Mouse (Mus musculus): ENCODE results near the gene Nckap5.
"Not testable (repeated sequence)": the region's sequence is repeated elsewhere in the genome, so short reads cannot be mapped to it uniquely, and the experiment has no call there.

The Nckap5 gene

GRCm38 (mm10) chr1:126830031-126830927 lies at the start of gene Nckap5:
Nckap5 (minus strand) TSS chr1:126830799.
- peak; percentile 26 for DNase-seq (ENCODE audit: extremely low spot score, low read depth, low spot score)

- no peak for DNase-seq (ENCODE audit: extremely low spot score, low read depth, low spot score)
These were observed 46.9 kb upstream of the Nckap5 start for GRCm38 (mm10) chr1:126877495-126877894.

- no peak for DNase-seq (ENCODE audit: extremely low spot score, low read depth, low spot score)
These were observed 37.8 kb upstream of the Nckap5 start for GRCm38 (mm10) chr1:126868372-126868771.

GRCm38 (mm10) chr1:126867912-126868311 lies 37.3 kb upstream of the Nckap5 start:
- no peak for DNase-seq (ENCODE audit: extremely low spot score, low read depth, low spot score)

- no peak for DNase-seq (ENCODE audit: extremely low spot score, low read depth, low spot score)
These were observed 35.0 kb upstream of the Nckap5 start for GRCm38 (mm10) chr1:126865591-126866086.

- DNase-seq (ENCODE audit: extremely low spot score, low read depth, low spot score) = no peak
These were observed 31.2 kb upstream of the Nckap5 start for GRCm38 (mm10) chr1:126861816-126862215.

GRCm38 (mm10) chr1:126860537-126860936 lies 29.9 kb upstream of the Nckap5 start:
- DNase-seq (ENCODE audit: extremely low spot score, low read depth, low spot score) = no peak

- no peak for DNase-seq (ENCODE audit: extremely low spot score, low read depth, low spot score)
These were observed 18.9 kb upstream of the Nckap5 start for GRCm38 (mm10) chr1:126849481-126849880.

- no peak for DNase-seq (ENCODE audit: extremely low spot score, low read depth, low spot score)
These were observed 15.7 kb upstream of the Nckap5 start for GRCm38 (mm10) chr1:126846317-126846716.

GRCm38 (mm10) chr1:126832885-126833284 lies 2.3 kb upstream of the Nckap5 start:
- DNase-seq (ENCODE audit: extremely low spot score, low read depth, low spot score) = no peak

GRCm38 (mm10) chr1:126829031-126829430 lies 1.6 kb downstream of the Nckap5 start:
- DNase-seq (ENCODE audit: extremely low spot score, low read depth, low spot score) = no peak

GRCm38 (mm10) chr1:126824841-126825240 lies 5.8 kb downstream of the Nckap5 start:
- DNase-seq (ENCODE audit: extremely low spot score, low read depth, low spot score) = no peak

GRCm38 (mm10) chr1:126822246-126822645 lies 8.4 kb downstream of the Nckap5 start:
- no peak for DNase-seq (ENCODE audit: extremely low spot score, low read depth, low spot score)

GRCm38 (mm10) chr1:126817381-126818034 lies 13.1 kb downstream of the Nckap5 start:
- DNase-seq (ENCODE audit: extremely low spot score, low read depth, low spot score) = no peak

- no peak for DNase-seq (ENCODE audit: extremely low spot score, low read depth, low spot score)
These were observed 23.5 kb downstream of the Nckap5 start for GRCm38 (mm10) chr1:126806994-126807611.

- DNase-seq (ENCODE audit: extremely low spot score, low read depth, low spot score) = no peak
These were observed 24.1 kb downstream of the Nckap5 start for GRCm38 (mm10) chr1:126806548-126806947.

- no peak for DNase-seq (ENCODE audit: extremely low spot score, low read depth, low spot score)
These were observed 28.2 kb downstream of the Nckap5 start for GRCm38 (mm10) chr1:126802405-126802804.

GRCm38 (mm10) chr1:126801706-126802105 lies 28.9 kb downstream of the Nckap5 start:
- no peak for DNase-seq (ENCODE audit: extremely low spot score, low read depth, low spot score)

GRCm38 (mm10) chr1:126799379-126799798 lies 31.2 kb downstream of the Nckap5 start:
- DNase-seq (ENCODE audit: extremely low spot score, low read depth, low spot score) = no peak

- not testable (repeated sequence) for DNase-seq (ENCODE audit: extremely low spot score, low read depth, low spot score)
These were observed 50.2 kb downstream of the Nckap5 start for GRCm38 (mm10) chr1:126780354-126780941.

- not testable (repeated sequence) for DNase-seq (ENCODE audit: extremely low spot score, low read depth, low spot score)
These were observed 56.7 kb downstream of the Nckap5 start for GRCm38 (mm10) chr1:126773947-126774346.

All from hindlimb bud, embryonic 11.5 days (tissue).